Mouse (Mus musculus) lung, embryonic 15.5 days (tissue): Measurements from ENCODE around the gene Dnah2. TPM values are rescaled to one million over a fixed set of nuclear protein-coding genes. Genes with fewer than 3 reads are reported as not detected.

ENCODE experiments used
- ATAC-seq: fragments of 200-750 bp; cut with Nextera tagmentation; 2 replicates; pipeline ENCODE4 v1.8.0; 2017; ENCODE audit warnings: moderate number of reproducible peaks, borderline replicate concordance; ENCODE audit not compliant: low FRiP score, low TSS enrichment; ENCODE audit errors: extremely low read depth
- H3K27ac ChIP-seq: fragments of 300-500 bp; sonication (generic); 2 replicates; pipeline ENCODE4 v1.5.1; 2015; ENCODE audit warnings: moderate library complexity, mild to moderate bottlenecking, inconsistent platforms
- H3K27me3 ChIP-seq: fragments of 300-500 bp; sonication (generic); 2 replicates; pipeline ENCODE4 v1.6.1; 2015; ENCODE audit warnings: inconsistent platforms
- H3K36me3 ChIP-seq: fragments of 300-500 bp; sonication (generic); 2 replicates; pipeline ENCODE4 v1.6.1; 2015; ENCODE audit warnings: inconsistent platforms
- H3K4me1 ChIP-seq: fragments of 300-500 bp; sonication (generic); 2 replicates; pipeline ENCODE4 v1.6.1; 2015; ENCODE audit warnings: inconsistent platforms
- H3K4me2 ChIP-seq: fragments of 300-500 bp; sonication (generic); 2 replicates; pipeline ENCODE4 v1.6.1; 2015; ENCODE audit warnings: inconsistent platforms, mild to moderate bottlenecking, moderate library complexity
- H3K4me3 ChIP-seq: fragments of 300-500 bp; sonication (generic); 2 replicates; pipeline ENCODE4 v1.5.1; 2015; ENCODE audit warnings: mild to moderate bottlenecking, inconsistent platforms
- H3K9ac ChIP-seq: fragments of 300-500 bp; sonication (generic); 2 replicates; pipeline ENCODE4 v1.6.1; 2015; ENCODE audit warnings: inconsistent platforms
- H3K9me3 ChIP-seq: fragments of 300-500 bp; sonication (generic); 2 replicates; pipeline ENCODE4 v1.6.1; 2016; ENCODE audit warnings: inconsistent platforms
- WGBS: fragments of 180-500 bp; shearing (Covaris S2); methylation state at CpG from one replicate; pipeline ENCODE4 v1.1.7; 2015; 5-methylcytosine and 5-hydroxymethylcytosine counted together
- microRNA-seq: library from miRNA; unstranded; fragments of <30 nt; microRNA quantifications from one replicate; pipeline ENCODE4, GENCODE M21; 2016
- polyA plus RNA-seq: library from polyadenylated mRNA; unstranded; fragments of >200 nt; fragmentation: Nextera tagmentation; extraction: Ambion mirVana; gene quantifications from 2 replicates; pipeline ENCODE4 v1.2.1, GENCODE M21; 2015

Gene Dnah2
- polyA plus RNA-seq, 1 experiment from 2014 or later: 1.1 TPM

DNA sequence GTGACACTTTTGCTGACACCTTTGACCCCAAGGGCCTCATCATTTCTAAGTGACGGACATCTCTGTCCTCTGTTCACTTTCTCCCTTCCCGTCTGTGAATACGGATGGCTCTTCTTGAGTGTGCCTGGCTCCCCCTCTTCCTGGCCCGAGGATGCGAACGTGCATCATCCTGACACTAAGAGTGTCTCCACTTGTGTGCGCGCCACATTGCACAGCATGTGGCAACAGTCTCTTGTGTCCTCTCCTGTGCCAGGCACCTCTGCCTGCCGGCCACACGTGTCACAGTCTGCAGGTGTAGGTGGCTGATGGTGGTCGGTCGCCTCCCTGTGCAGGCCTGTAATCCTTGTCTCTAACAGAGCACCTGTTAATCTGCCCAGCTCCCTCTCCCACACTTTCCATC, 177.3 kb downstream of the Dnah2 start:
- peak overlapping the region; percentile 45; the same call in 1 of the 2 replicates for H3K4me2 ChIP-seq
- peaks cover 22% of the 10 kb centered on the region; the same call in 1 of the 2 replicates for H3K36me3 ChIP-seq
- no peak overlapping the region for H3K4me3 ChIP-seq
- no peaks in the 10 kb centered on the region for H3K27me3 ChIP-seq
- 46% methylated on average over 12 of the region's 12 CpGs for WGBS
- peaks cover 38% of the 10 kb centered on the region for H3K4me1 ChIP-seq
- H3K9me3 ChIP-seq: no peaks in the 10 kb centered on the region
- peak overlapping the region; percentile 85 for H3K27ac ChIP-seq
- no peak for ATAC-seq
- H3K9ac ChIP-seq: no peak overlapping the region

DNA sequence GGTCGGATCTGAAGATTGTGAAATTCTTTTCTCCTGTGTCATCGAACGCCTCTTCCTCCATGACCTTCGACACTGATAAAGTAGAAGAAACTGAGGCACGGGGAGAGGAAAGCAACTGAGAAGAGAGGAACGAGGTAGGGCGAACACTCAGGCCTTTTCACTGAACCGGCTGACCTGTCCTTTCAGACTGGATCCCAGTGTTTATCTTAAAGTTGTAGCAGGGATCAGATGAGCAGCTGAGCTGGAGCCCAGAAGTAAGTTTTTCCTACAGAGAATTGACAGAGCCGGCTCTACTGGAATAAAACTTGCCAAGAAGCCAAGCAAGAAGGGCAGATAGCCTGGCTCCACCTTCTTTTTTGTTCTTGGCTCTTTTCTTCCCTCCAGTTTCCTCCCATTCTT, 178.1 kb downstream of the Dnah2 start:
- H3K4me2 ChIP-seq: peak overlapping the region; percentile 45
- H3K36me3 ChIP-seq: peaks cover 18% of the 10 kb centered on the region; the same call in 1 of the 2 replicates
- H3K4me1 ChIP-seq: peaks cover 43% of the 10 kb centered on the region
- peak overlapping the region; percentile 7 for H3K9ac ChIP-seq
- H3K4me3 ChIP-seq: peak overlapping the region; percentile 4; the same call in 1 of the 2 replicates
- no peaks in the 10 kb centered on the region for H3K9me3 ChIP-seq
- H3K27ac ChIP-seq: peak overlapping the region; percentile 85
- WGBS: 14% methylated on average over 9 of the region's 9 CpGs
- no peak for ATAC-seq
- no peaks in the 10 kb centered on the region for H3K27me3 ChIP-seq

Small RNA genes within 50 kb of the gene (microRNA-seq; reads per million reads assigned to microRNA genes)
- not detected for gene Gm27493

Other genes starting within 250 kb of the Dnah2 start
- 24.3 and 24.6 TPM in 2 replicates for gene Cntrob, start 225.3 kb downstream of the Dnah2 start, polyA plus RNA-seq
- 150 and 157 TPM in 2 replicates for gene Trappc1, start 225.1 kb downstream of the Dnah2 start, polyA plus RNA-seq
- 0.74 and 1.1 TPM in 2 replicates for gene Kcnab3, start 222.9 kb downstream of the Dnah2 start, polyA plus RNA-seq
- 12.0 and 14.8 TPM in 2 replicates for gene Rnf227, start 208.6 kb downstream of the Dnah2 start, polyA plus RNA-seq
- gene Chd3, start 179.7 kb downstream of the Dnah2 start, polyA plus RNA-seq: 56.7 and 59.4 TPM in 2 replicates
- 151 and 168 TPM in 2 replicates for gene Naa38, start 153.6 kb downstream of the Dnah2 start, polyA plus RNA-seq
- gene Cyb5d1, start 153.5 kb downstream of the Dnah2 start, polyA plus RNA-seq: 28.4 and 31.5 TPM in 2 replicates
- 46.7 and 49.8 TPM in 2 replicates for gene Tmem88, start 150.9 kb downstream of the Dnah2 start, polyA plus RNA-seq
- 22.7 and 23.4 TPM in 2 replicates for gene Kdm6b, start 135.4 kb downstream of the Dnah2 start, polyA plus RNA-seq
- 8.5 and 8.8 TPM in 2 replicates for gene Efnb3, start 11.1 kb upstream of the Dnah2 start, polyA plus RNA-seq
- gene Wrap53, start 31.1 kb upstream of the Dnah2 start, polyA plus RNA-seq: 28.3 and 28.4 TPM in 2 replicates
- gene Trp53, start 31.2 kb upstream of the Dnah2 start, polyA plus RNA-seq: 168 and 170 TPM in 2 replicates
- gene Atp1b2, start 56.8 kb upstream of the Dnah2 start, polyA plus RNA-seq: 8.4 and 10.1 TPM in 2 replicates
- not detected in 2 replicates for gene Shbg, start 68.8 kb upstream of the Dnah2 start, polyA plus RNA-seq
- 17.8 and 18.6 TPM in 2 replicates for gene Sat2, start 72.9 kb upstream of the Dnah2 start, polyA plus RNA-seq
- gene Fxr2, start 83.9 kb upstream of the Dnah2 start, polyA plus RNA-seq: 26.7 and 27.8 TPM in 2 replicates
- 0.24 and 0.25 TPM in 2 replicates for gene Sox15, start 106.2 kb upstream of the Dnah2 start, polyA plus RNA-seq
- gene Mpdu1, start 113.5 kb upstream of the Dnah2 start, polyA plus RNA-seq: 66.2 and 66.7 TPM in 2 replicates
- gene Cd68, start 117.0 kb upstream of the Dnah2 start, polyA plus RNA-seq: 11.5 and 11.8 TPM in 2 replicates
- gene Eif4a1, start 123.3 kb upstream of the Dnah2 start, polyA plus RNA-seq: 595 and 603 TPM in 2 replicates
- gene Senp3, start 133.0 kb upstream of the Dnah2 start, polyA plus RNA-seq: 72.5 and 81.1 TPM in 2 replicates
- 1.0 and 1.1 TPM in 2 replicates for gene Tnfsf13, start 136.7 kb upstream of the Dnah2 start, polyA plus RNA-seq
- gene Tnfsf12, start 146.7 kb upstream of the Dnah2 start, polyA plus RNA-seq: 8.3 and 8.9 TPM in 2 replicates
- gene Tnfsfm13, start 147.0 kb upstream of the Dnah2 start, polyA plus RNA-seq: 4.3 and 5.9 TPM in 2 replicates
- 26.7 and 31.6 TPM in 2 replicates for gene Polr2a, start 209.5 kb upstream of the Dnah2 start, polyA plus RNA-seq
- 0.19 and 0.26 TPM in 2 replicates for gene Slc35g3, start 212.9 kb upstream of the Dnah2 start, polyA plus RNA-seq
- gene Zbtb4, start 216.8 kb upstream of the Dnah2 start, polyA plus RNA-seq: 2.6 and 3.0 TPM in 2 replicates
- gene Chrnb1, start 246.8 kb upstream of the Dnah2 start, polyA plus RNA-seq: 15.7 and 15.8 TPM in 2 replicates